ENCODE assay signal across 42 mouse cellular contexts in genomic region chr3:87409196-87409935, GRCm38 (mm10). TPM values are rescaled to one million over a fixed set of nuclear protein-coding genes. Genes with fewer than 3 reads are reported as not detected.
DNase-seq lines count a peak whose midpoint lies in the region; ATAC-seq and TF ChIP-seq lines count a peak whose summit lies in the region.
"Had no signal": no experiment of that assay in that cellular context is flagged by ENCODE, and none has a peak within 500 bp of the region (broad histone marks: within the 10 kb centered on the region; RNA-seq: fewer than 3 reads in every experiment).

No protein-coding gene starts in this region.

- H3K27me3 ChIP-seq in hindbrain, embryonic 11.5 days (ENCODE audit: control insufficient read depth, insufficient read depth, low read length): no peaks in the 10 kb centered on the region
- no peaks in the 10 kb centered on the region for H3K27me3 ChIP-seq in hindbrain, embryonic 10.5 days (ENCODE audit: insufficient read depth, poor library complexity, severe bottlenecking)
- no peaks in the 10 kb centered on the region for H3K27me3 ChIP-seq in MEL (ENCODE audit: control insufficient read depth in 1 of 2, insufficient read depth in 2 of 2, low read length in 2 of 2)
- H3K27me3 ChIP-seq: forebrain, embryonic 13.5 days; hindbrain, embryonic 15.5 days; midbrain, embryonic 13.5 days had no signal

- TF ChIP-seq RAD21 in MEL (IDR thresholded peaks at IDR 0.05; ENCODE audit: low read depth, low read length): no peak

- no peaks in the 10 kb centered on the region for H3K36me3 ChIP-seq in hindbrain, embryonic 11.5 days (ENCODE audit: control insufficient read depth, insufficient read depth, low read length)
- no peaks in the 10 kb centered on the region for H3K36me3 ChIP-seq in hindbrain, embryonic 10.5 days
- H3K36me3 ChIP-seq in MEL (ENCODE audit: control insufficient read depth in 1 of 2, insufficient read depth in 2 of 2, low read length in 2 of 2): peaks cover 0 to 18% of the 10 kb centered on the region in 2 experiments; a peak in 2 of 4 replicates
- H3K36me3 ChIP-seq: heart, embryonic 10.5 days; hindbrain, embryonic 15.5 days; midbrain, embryonic 13.5 days had no signal

- no peaks in the 10 kb centered on the region for H3K4me1 ChIP-seq in hindbrain, embryonic 11.5 days (replicated peaks; ENCODE audit: control insufficient read depth, insufficient read depth, low read length)
- peaks cover 6% of the 10 kb centered on the region for H3K4me1 ChIP-seq in hindbrain, embryonic 10.5 days (replicated peaks)
- H3K4me1 ChIP-seq in MEL (ENCODE audit: control insufficient read depth in 1 of 2, insufficient read depth in 2 of 2, low read length in 2 of 2): peaks cover 0 to 31% of the 10 kb centered on the region in 2 experiments; a peak in 2 of 4 replicates
- H3K4me1 ChIP-seq: forebrain, embryonic 13.5 days; hindbrain, embryonic 15.5 days had no signal

- H3K4me3 ChIP-seq in hindbrain, embryonic 11.5 days (ENCODE audit: low read depth, low read length): no peak overlapping the region
- H3K4me3 ChIP-seq in hindbrain, embryonic 10.5 days: no peak overlapping the region
- H3K4me3 ChIP-seq in MEL (ENCODE audit: control insufficient read depth in 1 of 2, insufficient read depth in 1 of 2, low read depth in 2 of 2, low read length in 2 of 2): no peak overlapping the region
- H3K4me3 ChIP-seq: forebrain, embryonic 13.5 days; heart, embryonic 10.5 days; hindbrain, embryonic 15.5 days; midbrain, embryonic 13.5 days had no signal

- H3K9ac ChIP-seq in hindbrain, embryonic 11.5 days (ENCODE audit: low read depth, low read length): no peak overlapping the region
- no peak overlapping the region for H3K9ac ChIP-seq in MEL (ENCODE audit: control insufficient read depth, low read depth, low read length, poor library complexity, severe bottlenecking)
- H3K9ac ChIP-seq: forebrain, embryonic 13.5 days; hindbrain, embryonic 15.5 days; liver, embryonic 14.5 days; midbrain, embryonic 13.5 days had no signal

- TF ChIP-seq POLR2A in MEL (IDR thresholded peaks at IDR 0.05; ENCODE audit: control insufficient read depth in 1 of 2, insufficient read depth in 1 of 2, low read depth in 1 of 2, low read length in 2 of 2, poor library complexity in 1 of 2): no peak

- WGBS in hindbrain, embryonic 11.5 days: 85% methylated on average over 4 of the region's 4 CpGs
- WGBS in hindbrain, embryonic 10.5 days: 85% methylated on average over 4 of the region's 4 CpGs

- no peak for TF ChIP-seq EP300 in MEL (IDR thresholded peaks at IDR 0.05; ENCODE audit: low read depth in 1 of 2, low read length in 2 of 2)

- no peaks in the 10 kb centered on the region; the same call in 1 of the 2 replicates for H3K79me2 ChIP-seq in MEL (ENCODE audit: control insufficient read depth, insufficient read depth, low read length, poor library complexity)

- H3K9me3 ChIP-seq in hindbrain, embryonic 11.5 days (ENCODE audit: control insufficient read depth, low read length): no peaks in the 10 kb centered on the region
- no peaks in the 10 kb centered on the region for H3K9me3 ChIP-seq in hindbrain, embryonic 10.5 days
- no peaks in the 10 kb centered on the region for H3K9me3 ChIP-seq in MEL (replicated peaks; ENCODE audit: insufficient read depth, low read length)
- H3K9me3 ChIP-seq: forebrain, embryonic 13.5 days; heart, embryonic 10.5 days; hindbrain, embryonic 15.5 days; midbrain, embryonic 13.5 days had no signal

- no peak overlapping the region for H3K27ac ChIP-seq in hindbrain, embryonic 11.5 days (ENCODE audit: low read depth, low read length)
- H3K27ac ChIP-seq in hindbrain, embryonic 10.5 days: no peak overlapping the region
- H3K27ac ChIP-seq in MEL (ENCODE audit: control insufficient read depth, low read depth, low read length): peak overlapping the region; percentile 95
- H3K27ac ChIP-seq: forebrain, embryonic 13.5 days; heart, embryonic 10.5 days; hindbrain, embryonic 15.5 days; liver, embryonic 14.5 days; macrophage; midbrain, embryonic 13.5 days had no signal

- ATAC-seq in hindbrain, embryonic 11.5 days (ENCODE audit: low FRiP score): no peak
- ATAC-seq: activated CD4-positive, CD25-positive, alpha-beta regulatory T cell, adult 4 months; forebrain, embryonic 13.5 days; inflammation-experienced regulatory T-cells, adult 6 months; midbrain, embryonic 13.5 days had no signal

- H3K4me2 ChIP-seq in hindbrain, embryonic 11.5 days (replicated peaks; ENCODE audit: low read depth, low read length): no peak overlapping the region
- H3K4me2 ChIP-seq: forebrain, embryonic 13.5 days; hindbrain, embryonic 15.5 days; midbrain, embryonic 13.5 days had no signal

- TF ChIP-seq CTCF in MEL (IDR thresholded peaks at IDR 0.05 in 2 of 3, conservative IDR thresholded peaks at IDR 0.05 in 1 of 3; ENCODE audit: control insufficient read depth in 1 of 3, insufficient read depth in 1 of 3, low read depth in 2 of 3, low read length in 3 of 3, poor library complexity in 1 of 3, severe bottlenecking in 1 of 3): no peak

- peak; percentile 2 for DNase-seq in hindbrain, embryonic 11.5 days (ENCODE audit: low spot score)
- no peak for DNase-seq in hindbrain, embryonic 10.5 days (ENCODE audit: low spot score)
- DNase-seq in 416B (ENCODE audit: low read depth): peak; percentile 16
- DNase-seq in MEL (ENCODE audit: low read depth, low spot score): peak; percentile 36
- peak; percentile 31 for DNase-seq in retina, postnatal 7 days (ENCODE audit: low read depth, low spot score)
- DNase-seq in urinary bladder, postnatal 4 days (ENCODE audit: low spot score in 2 of 2): no peak
- no peak for DNase-seq in thymus, postnatal 10 days (ENCODE audit: low spot score in 2 of 2)
- DNase-seq: adrenal gland, adult 2 months; adrenal gland, postnatal 36 days; cerebellum, adult 9-10 months; cerebellum, postnatal 36 days; gastrocnemius, postnatal 25 days; heart, postnatal 4 days; kidney, adult 8-10 months; kidney, postnatal 10 days; layer of hippocampus, adult 9-11 months; liver; lung, adult 2 months; lung, postnatal 10 days; right cerebral cortex, postnatal 14 days; thymus, postnatal 14 days had no signal

TF ChIP-seq in MEL, 35 proteins besides CTCF, POLR2A, EP300 and RAD21:
- TF ChIP-seq TAL1 (IDR thresholded peaks at IDR 0.05; ENCODE audit: low read length) (no peak), CHD1 (IDR thresholded peaks at IDR 0.05; ENCODE audit: low read depth, low read length) (no peak), MYB (IDR thresholded peaks at IDR 0.05; ENCODE audit: low read depth, low read length) (no peak), MEF2A (IDR thresholded peaks at IDR 0.05; ENCODE audit: extremely low read depth, insufficient replicate concordance, low read depth, low read length, poor library complexity, severe bottlenecking) (no peak), MXI1 (IDR thresholded peaks at IDR 0.05; ENCODE audit: low read depth, low read length) (no peak), ZC3H11A (IDR thresholded peaks at IDR 0.05; ENCODE audit: low read depth, low read length) (no peak), USF2 (IDR thresholded peaks at IDR 0.05; ENCODE audit: borderline replicate concordance in 1 of 2, insufficient read depth in 1 of 2, low read depth in 1 of 2, low read length in 2 of 2) (no peak), BHLHE40 (IDR thresholded peaks at IDR 0.05; ENCODE audit: borderline replicate concordance, low read depth, low read length) (no peak), KAT2A (conservative IDR thresholded peaks at IDR 0.05; ENCODE audit: low read depth, low read length) (no peak), UBTF (IDR thresholded peaks at IDR 0.05; ENCODE audit: borderline replicate concordance, insufficient read depth, low read depth, low read length) (no peak), JUND (IDR thresholded peaks at IDR 0.05; ENCODE audit: low read depth, low read length) (no peak)

RNA-seq across cellular contexts. Expression of gene Fcrl5, which starts 26.2 kb away (rescaled TPM):
- not detected in 2 replicates for polyA plus RNA-seq in hindbrain, embryonic 11.5 days (2014; fragmentation: Nextera tagmentation; extraction: Ambion mirVana)
- not detected in 2 replicates for polyA plus RNA-seq in hindbrain, embryonic 10.5 days (2016; fragmentation: Nextera tagmentation; extraction: Ambion mirVana)
- total RNA-seq in MEL (2012; rRNA removed): not detected in 2 replicates
- polyA plus RNA-seq in MEL (2012; ENCODE audit: insufficient read depth in 1 of 2, insufficient read length in 2 of 2, low read depth in 1 of 2, low replicate concordance in 2 of 2, missing spikeins in 1 of 2): under 1 TPM in 1 of 2 experiments, not detected in 1; 0.03 TPM
- total RNA-seq: adrenal gland, adult 2 months; adrenal gland, postnatal 36 days; gastrocnemius, adult 18-20 months; gastrocnemius, postnatal 25 days; heart, postnatal 4 days; megakaryocyte-erythroid progenitor cell, adult 5-6 weeks had no signal
- polyA plus RNA-seq: activated CD4-positive, CD25-positive, alpha-beta regulatory T cell, adult 4 months; adrenal gland, adult 2 months; embryonic facial prominence, embryonic 11.5 days; forebrain, embryonic 13.5 days; frontal cortex, adult 2 months; heart, embryonic 10.5 days; heart, embryonic 16.5 days; hindbrain, embryonic 15.5 days; limb, embryonic 11.5 days; liver, embryonic 14.5 days; midbrain, embryonic 13.5 days; small intestine, adult 2 months; stomach, embryonic 14.5 days; testis, adult 2 months; urinary bladder, adult 2 months had no signal

RNA-seq across cellular contexts. Expression of gene Fcrl1, which starts 33.2 kb away (rescaled TPM):
- polyA plus RNA-seq in hindbrain, embryonic 11.5 days (2014; fragmentation: Nextera tagmentation; extraction: Ambion mirVana): 0.11 TPM in 1 of 2 replicates, not detected in the other
- polyA plus RNA-seq in hindbrain, embryonic 10.5 days (2016; fragmentation: Nextera tagmentation; extraction: Ambion mirVana): 0.14 TPM in 1 of 2 replicates, not detected in the other
- total RNA-seq in MEL (2012; rRNA removed): not detected in 2 replicates
- under 1 TPM in 1 of 2 experiments, not detected in 1; 0.07 TPM for polyA plus RNA-seq in MEL (2012; ENCODE audit: insufficient read depth in 1 of 2, insufficient read length in 2 of 2, low read depth in 1 of 2, low replicate concordance in 2 of 2, missing spikeins in 1 of 2)
- total RNA-seq: adrenal gland, adult 2 months; gastrocnemius, adult 18-20 months; gastrocnemius, postnatal 25 days; heart, postnatal 4 days had no signal
- polyA plus RNA-seq: embryonic facial prominence, embryonic 11.5 days; forebrain, embryonic 13.5 days; heart, embryonic 10.5 days; testis, adult 2 months had no signal

RNA-seq across cellular contexts. Expression of gene Cd5l, which starts 51.7 kb away (rescaled TPM):
- polyA plus RNA-seq in hindbrain, embryonic 11.5 days (2014; fragmentation: Nextera tagmentation; extraction: Ambion mirVana): 0.11 and 0.26 TPM in 2 replicates
- polyA plus RNA-seq in hindbrain, embryonic 10.5 days (2016; fragmentation: Nextera tagmentation; extraction: Ambion mirVana): 0.07 and 0.21 TPM in 2 replicates
- not detected in 2 replicates for total RNA-seq in MEL (2012; rRNA removed)
- polyA plus RNA-seq in MEL (2012; ENCODE audit: insufficient read depth in 1 of 2, insufficient read length in 2 of 2, low read depth in 1 of 2, low replicate concordance in 2 of 2, missing spikeins in 1 of 2): not detected
- total RNA-seq: gastrocnemius, adult 18-20 months; left cerebral cortex, postnatal 10 days; megakaryocyte-erythroid progenitor cell, adult 5-6 weeks; monocyte, adult 5-6 weeks; neutrophil, adult 5-6 weeks had no signal
- polyA plus RNA-seq: embryonic facial prominence, embryonic 11.5 days; forebrain, embryonic 13.5 days; frontal cortex, adult 2 months; heart, embryonic 10.5 days; midbrain, embryonic 13.5 days; small intestine, adult 2 months had no signal

Comparison
In these comparisons a context has a peak if more than half of its experiments do, and no peak if none do; other contexts are left out.
1. DNase-seq: peak in hindbrain, embryonic 11.5 days (single experiment), 416B (single experiment), MEL (single experiment) and retina, postnatal 7 days (single experiment); none in hindbrain, embryonic 10.5 days (single experiment), urinary bladder, postnatal 4 days (0 of 2) and thymus, postnatal 10 days (0 of 2).